ENCODE assay signal across 8 mouse cellular contexts in genomic region chr6:30547656-30548306, GRCm38 (mm10). TPM values are rescaled to one million over a fixed set of nuclear protein-coding genes. Genes with fewer than 3 reads are reported as not detected.
DNase-seq lines count a peak whose midpoint lies in the region; ATAC-seq and TF ChIP-seq lines count a peak whose summit lies in the region.

No protein-coding gene starts in this region.

- H3K4me2 ChIP-seq in kidney, embryonic 15.5 days: peak overlapping the region; percentile 58
- H3K4me2 ChIP-seq in embryonic facial prominence, embryonic 15.5 days (replicated peaks): peak overlapping the region; percentile 39
- peak overlapping the region; percentile 56 for H3K4me2 ChIP-seq in heart, postnatal 0 days (ENCODE audit: low read depth, low read length)
- peak overlapping the region; percentile 48; the same call in 1 of the 2 replicates for H3K4me2 ChIP-seq in liver, embryonic 16.5 days (ENCODE audit: low read depth, low read length)

- no peaks in the 10 kb centered on the region for H3K27me3 ChIP-seq in kidney, embryonic 15.5 days
- H3K27me3 ChIP-seq in embryonic facial prominence, embryonic 15.5 days: no peaks in the 10 kb centered on the region
- no peaks in the 10 kb centered on the region for H3K27me3 ChIP-seq in heart, postnatal 0 days (ENCODE audit: control insufficient read depth, insufficient read depth, low read length)
- peaks cover 36% of the 10 kb centered on the region for H3K27me3 ChIP-seq in liver, embryonic 16.5 days (ENCODE audit: control insufficient read depth, insufficient read depth, low read depth, low read length)

- no peak for TF ChIP-seq CTCF in heart, postnatal 0 days (IDR thresholded peaks at IDR 0.05; ENCODE audit: low read depth)
- TF ChIP-seq CTCF in olfactory bulb, adult 2 months (IDR thresholded peaks at IDR 0.05; ENCODE audit: insufficient read depth, low read depth, low read length): no peak

- H3K27ac ChIP-seq in kidney, embryonic 15.5 days: peak overlapping the region; percentile 94
- H3K27ac ChIP-seq in embryonic facial prominence, embryonic 15.5 days (replicated peaks): peak overlapping the region; percentile 92
- peak overlapping the region; percentile 92 for H3K27ac ChIP-seq in heart, postnatal 0 days (ENCODE audit: low read depth)
- no peak overlapping the region for H3K27ac ChIP-seq in liver, embryonic 16.5 days (ENCODE audit: low read length)
- H3K27ac ChIP-seq in olfactory bulb, adult 2 months (ENCODE audit: insufficient read depth, low read depth, low read length): 0 out of 2 replicates have a peak overlapping the region, but pooled peaks have one; percentile 8

- H3K36me3 ChIP-seq in kidney, embryonic 15.5 days: no peaks in the 10 kb centered on the region
- H3K36me3 ChIP-seq in embryonic facial prominence, embryonic 15.5 days: no peaks in the 10 kb centered on the region
- no peaks in the 10 kb centered on the region for H3K36me3 ChIP-seq in heart, postnatal 0 days (replicated peaks; ENCODE audit: control insufficient read depth, insufficient read depth, low read length)
- H3K36me3 ChIP-seq in liver, embryonic 16.5 days (ENCODE audit: control insufficient read depth, insufficient read depth): no peaks in the 10 kb centered on the region

- no peak for DNase-seq in kidney, postnatal 10 days
- no peak for DNase-seq in heart, postnatal 0 days (ENCODE audit: low spot score)
- no peak for DNase-seq in layer of hippocampus, adult 8-10 months (ENCODE audit: low spot score in 2 of 2)
- no peak for DNase-seq in kidney, adult 9 months

- TF ChIP-seq POLR2A in olfactory bulb, adult 2 months (IDR thresholded peaks at IDR 0.05; ENCODE audit: insufficient read depth, low read depth, low read length): no peak

- H3K4me3 ChIP-seq in kidney, embryonic 15.5 days (replicated peaks): peak overlapping the region; percentile 30
- H3K4me3 ChIP-seq in embryonic facial prominence, embryonic 15.5 days (replicated peaks): peak overlapping the region; percentile 23; the same call in 1 of the 2 replicates
- H3K4me3 ChIP-seq in heart, postnatal 0 days (ENCODE audit: low read depth, low read length): peak overlapping the region; percentile 29; the same call in 1 of the 2 replicates
- no peak overlapping the region for H3K4me3 ChIP-seq in liver, embryonic 16.5 days (ENCODE audit: low read depth, low read length)
- no peak overlapping the region for H3K4me3 ChIP-seq in olfactory bulb, adult 2 months (ENCODE audit: insufficient read depth, low read depth, low read length)

- peaks cover 83% of the 10 kb centered on the region for H3K4me1 ChIP-seq in kidney, embryonic 15.5 days
- peaks cover 64% of the 10 kb centered on the region for H3K4me1 ChIP-seq in embryonic facial prominence, embryonic 15.5 days
- peaks cover 29% of the 10 kb centered on the region for H3K4me1 ChIP-seq in heart, postnatal 0 days (ENCODE audit: control insufficient read depth, insufficient read depth)
- H3K4me1 ChIP-seq in liver, embryonic 16.5 days (ENCODE audit: control insufficient read depth, low read depth, low read length): no peaks in the 10 kb centered on the region
- H3K4me1 ChIP-seq in olfactory bulb, adult 2 months (ENCODE audit: control insufficient read depth, insufficient read depth, low read length): peaks cover 21% of the 10 kb centered on the region

- no peak for TF ChIP-seq EP300 in heart, postnatal 0 days (IDR thresholded peaks at IDR 0.05; ENCODE audit: low read depth)

- H3K9me3 ChIP-seq in kidney, embryonic 15.5 days (replicated peaks): no peaks in the 10 kb centered on the region
- H3K9me3 ChIP-seq in embryonic facial prominence, embryonic 15.5 days (replicated peaks): no peaks in the 10 kb centered on the region
- 0 out of 2 replicates have a peak, but pooled peaks cover 3% of the 10 kb centered on the region for H3K9me3 ChIP-seq in heart, postnatal 0 days (replicated peaks; ENCODE audit: control insufficient read depth, low read length)
- H3K9me3 ChIP-seq in liver, embryonic 16.5 days (replicated peaks; ENCODE audit: control insufficient read depth, low read length): no peaks in the 10 kb centered on the region

- no peak for ATAC-seq in kidney, embryonic 15.5 days (replicated peaks; ENCODE audit: low FRiP score)
- ATAC-seq in embryonic facial prominence, embryonic 15.5 days (ENCODE audit: insufficient number of reproducible peaks, low FRiP score, low TSS enrichment, low read depth): no peak
- no peak for ATAC-seq in heart, postnatal 0 days (ENCODE audit: insufficient read depth, low read depth)
- ATAC-seq in liver, embryonic 16.5 days (ENCODE audit: low read depth): no peak

- WGBS in kidney, embryonic 15.5 days: 28% methylated on average over 9 of the region's 9 CpGs
- 23% methylated on average over 9 of the region's 9 CpGs for WGBS in embryonic facial prominence, embryonic 15.5 days
- WGBS in heart, postnatal 0 days: 33% methylated on average over 9 of the region's 9 CpGs
- 28% methylated on average over 9 of the region's 9 CpGs for WGBS in liver, embryonic 16.5 days (ENCODE audit: insufficient replicate concordance)
- 31% methylated on average over 9 of the region's 9 CpGs for WGBS in olfactory bulb, adult 2 months

- peak overlapping the region; percentile 24; the same call in 1 of the 2 replicates for H3K9ac ChIP-seq in kidney, embryonic 15.5 days
- no peak overlapping the region for H3K9ac ChIP-seq in embryonic facial prominence, embryonic 15.5 days
- H3K9ac ChIP-seq in heart, postnatal 0 days (replicated peaks; ENCODE audit: low read depth, low read length): no peak overlapping the region; the same call in 1 of the 2 replicates
- H3K9ac ChIP-seq in liver, embryonic 16.5 days (ENCODE audit: low read depth, low read length): no peak overlapping the region

RNA-seq across cellular contexts. Expression of gene Cpa2, which starts 6.4 kb away (rescaled TPM):
- polyA plus RNA-seq in kidney, embryonic 15.5 days (2015; fragmentation: Nextera tagmentation; extraction: Ambion mirVana): 20.2 and 21.5 TPM in 2 replicates
- 3.4 and 5.2 TPM in 2 replicates for polyA plus RNA-seq in embryonic facial prominence, embryonic 15.5 days (2015; fragmentation: Nextera tagmentation; extraction: Ambion mirVana)
- total RNA-seq in heart, postnatal 0 days (2014; rRNA removed; ENCODE audit: low replicate concordance): not detected in 2 replicates
- 2.7 and 2.8 TPM in 2 replicates for polyA plus RNA-seq in heart, postnatal 0 days (2015; fragmentation: Nextera tagmentation; extraction: Ambion mirVana)
- polyA plus RNA-seq in liver, embryonic 16.5 days (2015; fragmentation: Nextera tagmentation; extraction: Ambion mirVana): 2.1 and 9.1 TPM in 2 replicates
- not detected in 2 replicates for polyA plus RNA-seq in olfactory bulb, adult 2 months (2012; ENCODE audit: insufficient read depth, insufficient read length, low replicate concordance, missing spikeins)
- total RNA-seq in layer of hippocampus, adult 8-10 months (2022): 1 to 10 TPM; 1.4 to 2.5 (median 1.9) TPM

RNA-seq across cellular contexts. Expression of gene Cpa4, which starts 20.4 kb away (rescaled TPM):
- polyA plus RNA-seq in kidney, embryonic 15.5 days (2015; fragmentation: Nextera tagmentation; extraction: Ambion mirVana): 0.18 and 0.37 TPM in 2 replicates
- 5.1 and 6.3 TPM in 2 replicates for polyA plus RNA-seq in embryonic facial prominence, embryonic 15.5 days (2015; fragmentation: Nextera tagmentation; extraction: Ambion mirVana)
- total RNA-seq in heart, postnatal 0 days (2014; rRNA removed; ENCODE audit: low replicate concordance): 0.23 TPM in 1 of 2 replicates, not detected in the other
- polyA plus RNA-seq in heart, postnatal 0 days (2015; fragmentation: Nextera tagmentation; extraction: Ambion mirVana): 0.30 and 0.46 TPM in 2 replicates
- 0.05 and 0.20 TPM in 2 replicates for polyA plus RNA-seq in liver, embryonic 16.5 days (2015; fragmentation: Nextera tagmentation; extraction: Ambion mirVana)
- not detected in 2 replicates for polyA plus RNA-seq in olfactory bulb, adult 2 months (2012; ENCODE audit: insufficient read depth, insufficient read length, low replicate concordance, missing spikeins)
- under 1 TPM in 2 of 4 experiments, not detected in 2; 0.13 to 0.16 TPM for total RNA-seq in layer of hippocampus, adult 8-10 months (2022)

RNA-seq across cellular contexts. Expression of gene Ssmem1, which starts 38.1 kb away (rescaled TPM):
- polyA plus RNA-seq in kidney, embryonic 15.5 days (2015; fragmentation: Nextera tagmentation; extraction: Ambion mirVana): not detected in 2 replicates
- 0.14 and 0.52 TPM in 2 replicates for polyA plus RNA-seq in embryonic facial prominence, embryonic 15.5 days (2015; fragmentation: Nextera tagmentation; extraction: Ambion mirVana)
- not detected in 2 replicates for total RNA-seq in heart, postnatal 0 days (2014; rRNA removed; ENCODE audit: low replicate concordance)
- 0.08 TPM in 1 of 2 replicates, not detected in the other for polyA plus RNA-seq in heart, postnatal 0 days (2015; fragmentation: Nextera tagmentation; extraction: Ambion mirVana)
- polyA plus RNA-seq in liver, embryonic 16.5 days (2015; fragmentation: Nextera tagmentation; extraction: Ambion mirVana): 0.06 and 0.07 TPM in 2 replicates
- not detected in 2 replicates for polyA plus RNA-seq in olfactory bulb, adult 2 months (2012; ENCODE audit: insufficient read depth, insufficient read length, low replicate concordance, missing spikeins)
- 1 to 10 TPM in 3 of 4 experiments, under 1 TPM in 1; 0.39 to 1.5 (median 1.1) TPM for total RNA-seq in layer of hippocampus, adult 8-10 months (2022)

RNA-seq across cellular contexts. Expression of gene Tmem209, which starts 38.2 kb away (rescaled TPM):
- polyA plus RNA-seq in kidney, embryonic 15.5 days (2015; fragmentation: Nextera tagmentation; extraction: Ambion mirVana): 44.5 and 46.6 TPM in 2 replicates
- 27.5 and 29.1 TPM in 2 replicates for polyA plus RNA-seq in embryonic facial prominence, embryonic 15.5 days (2015; fragmentation: Nextera tagmentation; extraction: Ambion mirVana)
- total RNA-seq in heart, postnatal 0 days (2014; rRNA removed; ENCODE audit: low replicate concordance): 36.9 and 41.8 TPM in 2 replicates
- 10.9 and 13.1 TPM in 2 replicates for polyA plus RNA-seq in heart, postnatal 0 days (2015; fragmentation: Nextera tagmentation; extraction: Ambion mirVana)
- polyA plus RNA-seq in liver, embryonic 16.5 days (2015; fragmentation: Nextera tagmentation; extraction: Ambion mirVana): 17.6 and 20.0 TPM in 2 replicates
- not detected in 2 replicates for polyA plus RNA-seq in olfactory bulb, adult 2 months (2012; ENCODE audit: insufficient read depth, insufficient read length, low replicate concordance, missing spikeins)
- total RNA-seq in layer of hippocampus, adult 8-10 months (2022): 10 to 100 TPM; 21.4 to 25.7 (median 24.1) TPM

Comparison
In these comparisons a context has a peak if more than half of its experiments do, and no peak if none do; other contexts are left out.
1. H3K4me3 ChIP-seq: peak in kidney, embryonic 15.5 days (single experiment), embryonic facial prominence, embryonic 15.5 days (single experiment) and heart, postnatal 0 days (single experiment); none in liver, embryonic 16.5 days (single experiment) and olfactory bulb, adult 2 months (single experiment).
2. Peak in every context shown above with its lines, with median percentiles within 50 percentile points of each other: H3K4me2 ChIP-seq.